Mouse (Mus musculus): Measurements from ENCODE around the gene Ganc.
A peak's percentile ranks its signal among the peaks of the same experiment; 100 is the strongest.

Ganc gene

DNA sequence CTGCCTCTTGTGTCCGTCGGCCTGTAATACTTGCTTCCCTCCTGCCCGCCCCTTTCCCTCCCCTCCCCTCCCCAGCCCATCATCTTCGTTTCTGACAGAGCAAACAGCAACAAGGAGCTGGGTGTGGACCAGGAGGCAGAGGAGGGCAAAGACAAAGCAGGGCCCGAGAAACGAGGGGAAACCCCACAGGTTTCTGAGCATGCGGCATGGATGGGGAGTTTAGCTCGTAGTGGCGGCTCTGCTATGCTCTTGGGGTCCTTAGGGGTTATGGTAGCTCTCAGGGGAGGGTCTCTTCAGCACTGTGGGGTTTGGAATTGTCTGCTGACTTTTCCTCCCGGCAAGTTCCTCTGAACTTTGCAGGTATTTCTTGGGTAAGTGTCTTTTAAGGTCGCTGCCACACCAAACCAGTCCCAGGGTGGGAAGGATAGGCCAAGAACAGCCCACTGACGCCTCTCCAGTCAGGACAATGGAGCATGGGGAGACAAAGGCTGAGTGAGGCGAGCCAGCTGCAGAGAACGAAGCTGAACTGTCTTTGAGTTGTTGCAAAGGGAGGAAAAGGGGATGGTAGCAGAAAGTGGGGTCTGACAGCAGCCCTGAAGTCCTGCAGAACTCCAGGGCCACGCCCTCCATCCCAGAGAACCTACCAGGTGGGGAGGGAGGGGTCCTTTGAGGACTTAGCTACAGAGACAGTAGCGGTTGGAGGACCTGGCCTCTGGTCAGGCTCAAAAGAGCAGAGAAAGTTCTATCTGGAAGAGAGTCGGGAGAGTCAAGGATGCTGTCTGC is 97.6 kb downstream of the Ganc start:
- DNase-seq (ENCODE audit: low spot score in 2 of 2), result peak; percentile 49 to 58

DNA sequence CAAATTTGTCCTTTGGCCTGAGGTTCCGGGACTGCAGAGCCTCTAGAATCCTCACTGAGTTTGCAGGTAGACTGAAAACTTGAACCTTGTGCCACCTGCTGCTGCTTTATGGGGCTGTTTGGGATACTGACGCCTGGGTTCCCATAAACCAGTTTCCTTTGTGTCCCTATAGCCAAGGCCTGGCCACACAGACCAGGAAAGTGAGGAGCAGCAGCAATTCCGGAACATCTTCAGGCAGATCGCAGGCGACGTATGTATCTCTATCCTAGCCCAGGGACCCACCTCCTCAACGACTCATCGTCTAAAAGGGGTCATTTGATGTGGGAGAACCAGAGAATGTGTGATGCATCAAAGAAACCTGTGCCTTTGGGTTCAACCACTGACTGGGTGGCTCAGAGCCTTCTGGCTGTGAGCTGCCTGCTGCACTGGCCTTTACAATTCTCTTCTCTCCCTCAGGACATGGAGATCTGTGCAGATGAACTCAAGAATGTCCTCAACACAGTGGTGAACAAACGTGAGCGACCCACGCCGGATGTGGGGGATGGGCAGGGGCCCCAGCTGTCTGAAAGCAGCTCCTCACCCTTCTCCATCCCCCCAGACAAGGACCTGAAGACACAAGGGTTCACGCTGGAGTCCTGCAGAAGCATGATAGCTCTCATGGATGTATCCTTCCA is 98.4 kb downstream of the Ganc start:
- peak; percentile 92 to 94 for DNase-seq (ENCODE audit: low spot score in 2 of 2)

DNA sequence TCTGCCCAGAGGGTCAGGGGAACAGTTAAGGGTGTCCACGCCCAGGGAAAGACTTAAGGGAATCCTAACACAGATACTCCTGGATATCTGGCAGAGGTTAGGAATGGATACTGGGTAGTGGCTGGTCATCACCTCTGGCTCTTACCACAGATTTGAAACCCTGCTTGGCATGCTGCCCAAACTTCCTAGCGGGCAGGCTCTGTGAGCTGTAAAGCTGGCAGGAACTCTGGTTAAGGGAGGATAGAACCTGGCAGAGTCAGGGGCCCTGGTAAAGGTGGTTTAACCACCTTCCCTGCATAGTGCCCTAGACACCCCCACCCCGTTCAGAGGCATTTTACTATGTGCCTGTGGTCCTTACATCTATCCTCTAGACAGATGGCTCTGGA is 98.9 kb downstream of the Ganc start:
- DNase-seq (ENCODE audit: low spot score in 2 of 2), result peak; percentile 56 to 57

DNA sequence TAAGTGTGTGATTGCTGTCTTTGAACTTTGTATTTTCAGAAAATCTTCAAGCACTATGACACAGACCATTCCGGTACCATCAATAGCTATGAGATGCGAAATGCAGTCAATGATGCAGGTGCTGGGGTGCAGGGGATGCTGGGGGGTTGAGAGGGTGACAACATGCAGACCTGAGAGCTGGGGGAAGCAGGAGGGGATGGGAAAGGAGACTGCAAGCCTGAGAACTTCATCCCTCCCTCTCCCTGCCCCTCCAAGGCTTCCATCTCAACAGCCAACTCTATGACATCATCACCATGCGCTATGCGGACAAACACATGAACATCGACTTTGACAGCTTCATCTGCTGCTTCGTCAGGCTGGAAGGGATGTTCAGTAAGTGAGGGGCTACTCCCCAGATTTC is 99.4 kb downstream of the Ganc start:
- DNase-seq (ENCODE audit: low spot score in 2 of 2), result peak in 1 of 2 experiments; percentile 22

DNA sequence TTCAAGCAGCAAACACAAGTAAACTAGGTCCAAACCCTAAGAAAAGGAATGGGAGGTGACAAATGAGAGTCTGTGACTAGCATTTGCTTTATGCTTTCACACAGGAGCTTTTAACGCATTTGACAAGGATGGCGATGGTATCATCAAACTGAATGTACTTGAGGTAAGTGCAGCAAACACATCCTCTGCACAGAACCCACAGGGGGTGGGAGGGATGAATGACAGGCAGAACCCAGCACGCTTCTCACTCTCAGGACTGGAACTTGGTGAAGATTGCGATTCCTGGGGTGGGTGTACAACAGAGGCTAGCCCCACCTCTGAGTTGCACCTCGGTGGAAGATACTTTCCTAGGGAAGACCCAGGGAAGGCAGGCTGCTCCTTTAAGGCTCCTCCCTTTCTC is 100.3 kb downstream of the Ganc start:
- DNase-seq (ENCODE audit: low spot score in 2 of 2), result peak in 1 of 2 experiments; percentile 44

All from thymus, postnatal 10 days (tissue).